Mouse (Mus musculus) Patski (cell line): ENCODE data around the gene Slc12a8. TPM values are rescaled to one million over a fixed set of nuclear protein-coding genes. Genes with fewer than 3 reads are reported as not detected.

ENCODE experiments used
- ATAC-seq: fragments of 100-300 bp; one replicate; pipeline ENCODE4 v1.8.0; 2021
- CTCF ChIA-PET: fragments of 350-600 bp; sonication (Branson Sonifier 250); formaldehyde crosslinking; loops from one replicate; lab custom pipeline; 2022; ENCODE audit warnings: inconsistent platforms; lab: Charles Lee
- POLR2A ChIA-PET: fragments of 350-600 bp; sonication (Branson Sonifier 250); formaldehyde crosslinking; loops from one replicate; lab custom pipeline; 2022; ENCODE audit warnings: antibody characterized with exemption, inconsistent platforms; lab: Charles Lee
- DNase-seq: peaks from one replicate; pipeline ENCODE4 v3.0.0-alpha.2; 2011; ENCODE audit warnings: low read depth, low spot score
- H3K27me3 ChIP-seq: fragments of 371-371 bp; one replicate; pipeline ENCODE4 v1.5.1; 2021
- CTCF ChIP-seq: fragments of 100-300 bp; IDR thresholded peaks from one replicate; pipeline ENCODE4 v1.5.1; 2021
- in situ Hi-C: fragments of 300-500 bp; cut with MboI; formaldehyde crosslinking; loops from 3 replicates; pipeline ENCODE4 v1.11.1; 2018; ENCODE audit warnings: low pct_unique_long_range_greater_than_20kb, mixed read lengths
- polyA plus RNA-seq: library from polyadenylated mRNA; unstranded; gene quantifications from one replicate; pipeline ENCODE4 v1.2.3, GENCODE M21; 2021

Slc12a8 gene
- polyA plus RNA-seq, 1 experiment from 2014 or later: 1.2 TPM

- DNase-seq (no peak), ATAC-seq (no peak)
- H3K27me3 ChIP-seq: no peaks in the 10 kb centered on the region
- in situ Hi-C loops: loop anchor here (5.0 kb wide), 1 partner anchor 120 kb away; no protein-coding TSS in a partner anchor
- POLR2A ChIA-PET: interaction anchor here (0.6 kb wide), 1 partner anchor 17 kb away, joined by 3 read pairs; no protein-coding TSS in a partner anchor
- TF ChIP-seq CTCF: no peak
- CTCF ChIA-PET: interaction anchor here (1.0 to 1.5 kb wide), 2 partner anchors 13 to 86 kb away, joined by 3 read pairs; no protein-coding TSS in a partner anchor
Measured at GRCm38 (mm10) chr16:33682651-33683050, 165.5 kb downstream of the Slc12a8 start.

GRCm38 (mm10) chr16:33683206-33684161 lies 166.4 kb downstream of the Slc12a8 start:
- ATAC-seq (no peak), DNase-seq (no peak)
- TF ChIP-seq CTCF: no peak
- POLR2A ChIA-PET: interaction anchor here (0.6 kb wide), 1 partner anchor 18 kb away, joined by 3 read pairs; no protein-coding TSS in a partner anchor
- H3K27me3 ChIP-seq: no peaks in the 10 kb centered on the region
- CTCF ChIA-PET: interaction anchor here (1.0 to 1.5 kb wide), 2 partner anchors 12 to 86 kb away, joined by 3 read pairs; no protein-coding TSS in a partner anchor
- in situ Hi-C loops: loop anchor here (5.0 kb wide), 1 partner anchor 121 kb away; no protein-coding TSS in a partner anchor

GRCm38 (mm10) chr16:33684162-33684702 lies 167.1 kb downstream of the Slc12a8 start, which contains the start of gene Heg1:
Heg1 (plus strand) TSS chr16:33684370.
- in situ Hi-C loops: loop anchor here (5.0 kb wide), 1 partner anchor 122 kb away; no protein-coding TSS in a partner anchor
- CTCF ChIA-PET: no interaction called here
- H3K27me3 ChIP-seq: no peaks in the 10 kb centered on the region
- ATAC-seq (peak; percentile 56), DNase-seq (no peak)
- no peak for TF ChIP-seq CTCF
- POLR2A ChIA-PET: interaction anchor here (1.3 kb wide), 1 partner anchor 88 kb away, joined by 3 read pairs; no protein-coding TSS in a partner anchor

- in situ Hi-C loops: loop anchor here (5.0 kb wide), 1 partner anchor 123 kb away; no protein-coding TSS in a partner anchor
- no peaks in the 10 kb centered on the region for H3K27me3 ChIP-seq
- POLR2A ChIA-PET: interaction anchor here (1.3 kb wide), 1 partner anchor 88 kb away, joined by 3 read pairs; no protein-coding TSS in a partner anchor
Measured at GRCm38 (mm10) chr16:33684703-33685701, 167.9 kb downstream of the Slc12a8 start.

GRCm38 (mm10) chr16:33686056-33686455 lies 168.9 kb downstream of the Slc12a8 start:
- DNase-seq (no peak), ATAC-seq (no peak)
- H3K27me3 ChIP-seq: no peaks in the 10 kb centered on the region
- no peak for TF ChIP-seq CTCF
- ChIA-PET CTCF (no interaction called here), POLR2A (no interaction called here)
- in situ Hi-C loops: no loop called here

More at GRCm38 (mm10) chr16:33684703-33685701, 167.9 kb downstream of the Slc12a8 start:
- CTCF ChIA-PET: interaction anchor here (1.1 kb wide), 1 partner anchor 125 kb away, joined by 3 read pairs; no protein-coding TSS in a partner anchor
- peak; percentile 48 for TF ChIP-seq CTCF
- ATAC-seq: peak; percentile 24
- DNase-seq: no peak

- POLR2A ChIA-PET: interaction anchor here (0.6 kb wide), 1 partner anchor 10 kb away, joined by 4 read pairs; no protein-coding TSS in a partner anchor
- no peak for TF ChIP-seq CTCF
- H3K27me3 ChIP-seq: no peaks in the 10 kb centered on the region
- DNase-seq (no peak), ATAC-seq (no peak)
- CTCF ChIA-PET: interaction anchor here (1.9 kb wide), 1 partner anchor 128 kb away, joined by 4 read pairs; no protein-coding TSS in a partner anchor
- in situ Hi-C loops: no loop called here
Measured at GRCm38 (mm10) chr16:33687724-33688123, 170.6 kb downstream of the Slc12a8 start.

GRCm38 (mm10) chr16:33690975-33691747 lies 174.0 kb downstream of the Slc12a8 start:
- H3K27me3 ChIP-seq: no peaks in the 10 kb centered on the region
- TF ChIP-seq CTCF: no peak
- POLR2A ChIA-PET: interaction anchor here (1.6 kb wide), 1 partner anchor 14 kb away, joined by 3 read pairs; no protein-coding TSS in a partner anchor
- CTCF ChIA-PET: no interaction called here
- no peak for DNase-seq
- in situ Hi-C loops: no loop called here
- no peak for ATAC-seq

- H3K27me3 ChIP-seq: no peaks in the 10 kb centered on the region
- DNase-seq (no peak), ATAC-seq (no peak)
- POLR2A ChIA-PET: no interaction called here
- TF ChIP-seq CTCF: no peak
- CTCF ChIA-PET: interaction anchor here (0.8 kb wide), 1 partner anchor 10 kb away, joined by 3 read pairs; no protein-coding TSS in a partner anchor
- in situ Hi-C loops: no loop called here
Measured at GRCm38 (mm10) chr16:33693553-33693952, 176.4 kb downstream of the Slc12a8 start.
